Mouse (Mus musculus) liver, embryonic 14.5 days (tissue): ENCODE data around the gene Morn1.

ENCODE experiments used
- CTCF ChIP-seq: IDR thresholded peaks from 2 replicates; pipeline ENCODE4 v1.5.1; 2016; ENCODE audit warnings: antibody characterized with exemption, low read depth, control low read depth
- EP300 ChIP-seq: IDR thresholded peaks from 2 replicates; pipeline ENCODE4 v1.6.1; 2016; ENCODE audit warnings: antibody characterized with exemption, low read depth

- TF ChIP-seq CTCF (no peak), EP300 (no peak)
Observed at GRCm38 (mm10) chr4:155170614-155171212, 84.3 kb downstream of the Morn1 start.
